Mouse (Mus musculus): ENCODE results near the gene Zfp367.

DNA sequence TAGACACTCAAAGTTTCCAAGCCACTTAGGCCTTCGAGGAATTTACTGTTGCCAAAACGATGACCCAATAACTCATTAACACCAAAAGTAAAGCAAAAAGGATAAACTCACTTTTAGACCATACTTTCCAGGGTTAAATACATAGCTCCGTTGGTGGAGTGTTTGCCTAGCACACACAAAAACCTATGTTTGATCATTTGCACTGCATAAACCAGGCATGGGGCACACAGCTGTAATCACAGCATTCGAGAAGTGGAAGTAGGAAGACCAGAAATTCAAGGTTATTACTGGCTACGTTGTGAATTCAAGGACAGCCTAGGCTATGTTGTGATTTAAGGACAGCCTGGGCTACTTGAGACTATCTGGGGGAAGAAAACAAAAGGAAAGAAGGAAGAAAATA, 62.7 kb downstream of the Zfp367 start:
- TF ChIP-seq EP300 (IDR thresholded peaks at IDR 0.05; ENCODE audit: low read length) (no peak), CTCF (conservative IDR thresholded peaks at IDR 0.05 in 1 of 2, IDR thresholded peaks at IDR 0.05 in 1 of 2; ENCODE audit: low read depth in 2 of 2, low read length in 2 of 2) (no peak), POLR2A (IDR thresholded peaks at IDR 0.05; ENCODE audit: low read depth, low read length) (no peak), KAT2A (IDR thresholded peaks at IDR 0.05; ENCODE audit: insufficient replicate concordance, low read length) (no peak), UBTF (IDR thresholded peaks at IDR 0.05; ENCODE audit: low read depth, low read length) (no peak), MXI1 (IDR thresholded peaks at IDR 0.05; ENCODE audit: low read depth, low read length) (no peak), ETS1 (conservative IDR thresholded peaks at IDR 0.05; ENCODE audit: low read depth, low read length) (no peak), GABPA (IDR thresholded peaks at IDR 0.05; ENCODE audit: insufficient replicate concordance, low read depth, low read length) (no peak)
